Mouse (Mus musculus): ENCODE results near the gene Eid3. TPM values are rescaled to one million over a fixed set of nuclear protein-coding genes. Genes with fewer than 3 reads are reported as not detected.

Gene Eid3
- 1.2 TPM in 1 of 2 replicates, not detected in the other for polyA plus RNA-seq (2012; ENCODE audit: insufficient read depth, low replicate concordance)

GRCm38 (mm10) chr10:82866356-82866755 is at the start of gene Eid3:
Eid3 (plus strand) TSS chr10:82866626.
- Histone ChIP-seq H3K4me1 (peaks cover 65% of the 10 kb centered on the region), H3K9me3 (no peaks in the 10 kb centered on the region), H3K27me3 (replicated peaks) (no peaks in the 10 kb centered on the region), H3K4me3 (replicated peaks) (no peak within 1 kb of the TSS), H3K36me3 (replicated peaks; ENCODE audit: low read length) (peaks cover 94% of the 10 kb centered on the region)
- TF ChIP-seq FLI1 (IDR thresholded peaks at IDR 0.05; ENCODE audit: low read length): no peak
- TF ChIP-seq GATA1 (IDR thresholded peaks at IDR 0.05; ENCODE audit: borderline replicate concordance, low read length): no peak

- Histone ChIP-seq H3K4me3 (replicated peaks) (no peak overlapping the region), H3K9me3 (no peaks in the 10 kb centered on the region), H3K4me1 (peaks cover 51% of the 10 kb centered on the region), H3K27me3 (replicated peaks) (no peaks in the 10 kb centered on the region), H3K36me3 (replicated peaks; ENCODE audit: low read length) (no peaks in the 10 kb centered on the region)
- no peak for TF ChIP-seq FLI1 (IDR thresholded peaks at IDR 0.05; ENCODE audit: low read length)
- TF ChIP-seq GATA1 (IDR thresholded peaks at IDR 0.05; ENCODE audit: borderline replicate concordance, low read length): no peak
Observed at GRCm38 (mm10) chr10:82817514-82817913, 48.9 kb upstream of the Eid3 start.

DNA sequence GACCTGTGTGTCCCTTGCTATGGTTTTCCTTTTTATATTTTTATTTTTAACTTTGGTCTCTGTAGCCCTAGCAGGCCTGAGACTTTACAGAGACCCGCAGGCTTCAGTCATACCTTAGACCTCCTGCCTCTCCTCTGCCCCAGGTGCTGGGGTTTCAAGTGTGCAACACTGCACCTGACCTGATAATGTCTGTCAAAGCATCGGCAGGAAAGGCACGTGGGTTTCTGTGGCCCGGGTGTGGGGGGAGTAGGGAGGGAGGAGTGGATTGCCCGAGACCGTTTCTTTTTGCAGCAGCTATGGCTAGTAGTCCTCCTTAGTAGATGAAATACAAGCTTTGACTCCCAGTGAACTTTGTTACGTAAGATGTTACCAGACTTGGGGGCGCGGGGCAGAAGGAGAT is 48.5 kb upstream of the Eid3 start:
- peaks cover 47% of the 10 kb centered on the region for H3K4me1 ChIP-seq
- no peaks in the 10 kb centered on the region for H3K9me3 ChIP-seq
- TF ChIP-seq GATA1 (IDR thresholded peaks at IDR 0.05; ENCODE audit: borderline replicate concordance, low read length): no peak
- no peak for TF ChIP-seq FLI1 (IDR thresholded peaks at IDR 0.05; ENCODE audit: low read length)
- no peaks in the 10 kb centered on the region for H3K36me3 ChIP-seq (replicated peaks; ENCODE audit: low read length)
- no peak overlapping the region for H3K4me3 ChIP-seq (replicated peaks)
- H3K27me3 ChIP-seq (replicated peaks): no peaks in the 10 kb centered on the region

- Histone ChIP-seq H3K27me3 (replicated peaks) (no peaks in the 10 kb centered on the region), H3K36me3 (replicated peaks; ENCODE audit: low read length) (no peaks in the 10 kb centered on the region), H3K4me1 (peaks cover 42% of the 10 kb centered on the region), H3K4me3 (replicated peaks) (no peak overlapping the region), H3K9me3 (no peaks in the 10 kb centered on the region)
- no peak for TF ChIP-seq GATA1 (IDR thresholded peaks at IDR 0.05; ENCODE audit: borderline replicate concordance, low read length)
- no peak for TF ChIP-seq FLI1 (IDR thresholded peaks at IDR 0.05; ENCODE audit: low read length)
Observed at GRCm38 (mm10) chr10:82818661-82819060, 47.8 kb upstream of the Eid3 start.

GRCm38 (mm10) chr10:82823108-82823778 is 43.2 kb upstream of the Eid3 start:
- peaks cover 20% of the 10 kb centered on the region for H3K4me1 ChIP-seq
- no peak overlapping the region for H3K4me3 ChIP-seq (replicated peaks)
- no peaks in the 10 kb centered on the region for H3K36me3 ChIP-seq (replicated peaks; ENCODE audit: low read length)
- H3K27me3 ChIP-seq (replicated peaks): peaks cover 6% of the 10 kb centered on the region
- TF ChIP-seq GATA1 (IDR thresholded peaks at IDR 0.05; ENCODE audit: borderline replicate concordance, low read length) (no peak), FLI1 (IDR thresholded peaks at IDR 0.05; ENCODE audit: low read length) (no peak)
- no peaks in the 10 kb centered on the region for H3K9me3 ChIP-seq

DNA sequence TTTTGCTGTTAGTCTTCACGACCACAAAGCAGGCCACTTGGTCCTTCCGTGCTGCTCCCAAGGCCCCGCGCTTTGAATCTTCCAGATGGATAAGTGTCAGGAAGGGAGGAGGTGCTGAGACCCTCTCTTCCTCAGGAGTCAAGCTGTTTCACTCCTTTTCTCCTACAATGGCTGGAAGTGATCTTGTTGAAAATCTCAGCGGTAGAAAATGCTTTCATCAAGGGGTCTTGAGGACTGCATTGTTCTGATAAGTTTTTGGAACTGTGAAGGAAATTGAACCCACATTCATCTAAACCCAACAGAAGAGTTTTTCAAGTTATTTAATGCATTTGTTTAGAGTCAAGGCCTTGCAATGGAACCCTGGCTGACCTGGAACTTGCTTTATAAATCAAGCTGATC is 42.6 kb upstream of the Eid3 start:
- H3K4me3 ChIP-seq (replicated peaks): no peak overlapping the region
- peaks cover 6% of the 10 kb centered on the region for H3K27me3 ChIP-seq (replicated peaks)
- TF ChIP-seq FLI1 (IDR thresholded peaks at IDR 0.05; ENCODE audit: low read length): no peak
- TF ChIP-seq GATA1 (IDR thresholded peaks at IDR 0.05; ENCODE audit: borderline replicate concordance, low read length): no peak
- H3K9me3 ChIP-seq: no peaks in the 10 kb centered on the region
- peaks cover 16% of the 10 kb centered on the region for H3K4me1 ChIP-seq
- no peaks in the 10 kb centered on the region for H3K36me3 ChIP-seq (replicated peaks; ENCODE audit: low read length)

DNA sequence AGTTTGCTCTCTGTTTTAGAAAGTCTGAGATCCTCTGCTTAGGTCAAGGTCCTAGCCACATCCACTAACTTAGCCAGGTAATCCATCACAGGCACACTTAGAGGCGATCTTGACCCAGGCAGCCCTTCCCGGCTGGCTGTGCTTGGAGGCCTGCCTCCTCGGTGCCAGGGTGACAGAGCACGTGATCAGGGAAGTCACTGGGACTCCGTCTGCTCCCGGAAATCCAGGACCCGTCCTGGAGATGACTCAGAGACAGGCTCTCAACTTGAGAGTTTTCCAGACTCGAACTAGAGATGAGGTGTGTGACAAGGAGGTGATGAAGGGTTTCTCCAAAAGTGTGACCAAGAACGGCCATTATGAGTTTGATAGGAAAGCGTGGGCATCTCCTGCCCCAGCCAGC is 41.9 kb upstream of the Eid3 start:
- Histone ChIP-seq H3K36me3 (replicated peaks; ENCODE audit: low read length) (no peaks in the 10 kb centered on the region), H3K27me3 (replicated peaks) (peaks cover 6% of the 10 kb centered on the region), H3K4me3 (replicated peaks) (no peak overlapping the region), H3K4me1 (peaks cover 12% of the 10 kb centered on the region), H3K9me3 (no peaks in the 10 kb centered on the region)
- no peak for TF ChIP-seq FLI1 (IDR thresholded peaks at IDR 0.05; ENCODE audit: low read length)
- no peak for TF ChIP-seq GATA1 (IDR thresholded peaks at IDR 0.05; ENCODE audit: borderline replicate concordance, low read length)

- Histone ChIP-seq H3K4me3 (replicated peaks) (peak overlapping the region; percentile 14), H3K36me3 (replicated peaks; ENCODE audit: low read length) (no peaks in the 10 kb centered on the region), H3K4me1 (peaks cover 12% of the 10 kb centered on the region), H3K9me3 (no peaks in the 10 kb centered on the region), H3K27me3 (replicated peaks) (peaks cover 6% of the 10 kb centered on the region)
- TF ChIP-seq GATA1 (IDR thresholded peaks at IDR 0.05; ENCODE audit: borderline replicate concordance, low read length): no peak
- TF ChIP-seq FLI1 (IDR thresholded peaks at IDR 0.05; ENCODE audit: low read length): no peak
Observed at GRCm38 (mm10) chr10:82826516-82826915, 39.9 kb upstream of the Eid3 start.

GRCm38 (mm10) chr10:82833926-82834325 is 32.5 kb upstream of the Eid3 start, which contains the start of gene Txnrd1:
Txnrd1 (plus strand) TSS chr10:82833951.
- Histone ChIP-seq H3K27me3 (replicated peaks) (peaks cover 15% of the 10 kb centered on the region), H3K9me3 (no peaks in the 10 kb centered on the region), H3K4me1 (no peaks in the 10 kb centered on the region; the same call in 1 of the 2 replicates), H3K36me3 (replicated peaks; ENCODE audit: low read length) (no peaks in the 10 kb centered on the region), H3K4me3 (replicated peaks) (no peak within 1 kb of the TSS)
- TF ChIP-seq GATA1 (IDR thresholded peaks at IDR 0.05; ENCODE audit: borderline replicate concordance, low read length) (no peak), FLI1 (IDR thresholded peaks at IDR 0.05; ENCODE audit: low read length) (no peak)

DNA sequence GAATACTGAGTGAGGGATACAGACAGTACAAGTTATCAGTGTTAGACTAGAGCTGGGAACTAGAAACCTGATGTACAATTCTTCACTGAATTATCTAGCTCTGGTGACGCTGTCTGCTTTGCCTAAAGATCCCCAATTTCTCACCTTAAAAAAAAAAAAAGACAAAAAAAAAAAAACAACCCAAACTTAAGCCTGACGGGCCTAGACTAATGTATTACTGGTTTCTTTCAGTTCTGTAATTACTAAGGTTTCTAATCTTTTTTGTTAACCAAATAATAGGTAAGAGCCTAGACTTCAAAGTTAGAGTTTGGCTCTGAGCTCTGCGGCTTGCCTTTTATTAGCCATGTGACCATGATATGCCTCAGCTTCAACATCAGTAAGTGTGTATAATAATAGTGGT is 30.5 kb upstream of the Eid3 start:
- H3K27me3 ChIP-seq (replicated peaks): peaks cover 19% of the 10 kb centered on the region
- H3K4me1 ChIP-seq: peaks cover 3% of the 10 kb centered on the region
- no peaks in the 10 kb centered on the region for H3K9me3 ChIP-seq
- no peak overlapping the region for H3K4me3 ChIP-seq (replicated peaks)
- TF ChIP-seq FLI1 (IDR thresholded peaks at IDR 0.05; ENCODE audit: low read length): no peak
- TF ChIP-seq GATA1 (IDR thresholded peaks at IDR 0.05; ENCODE audit: borderline replicate concordance, low read length): no peak
- no peaks in the 10 kb centered on the region for H3K36me3 ChIP-seq (replicated peaks; ENCODE audit: low read length)

Data from megakaryocyte, embryonic 14.5 days (primary cell).